Mouse (Mus musculus) heart, postnatal 0 days (tissue): ENCODE data around the gene Fam20b.

Experiments used
- CTCF ChIP-seq: IDR thresholded peaks from 2 replicates; pipeline ENCODE4 v1.5.1; 2016; ENCODE audit warnings: antibody characterized with exemption, control low read depth, low read depth
- EP300 ChIP-seq: IDR thresholded peaks from 2 replicates; pipeline ENCODE4 v1.6.1; 2016; ENCODE audit warnings: antibody characterized with exemption, low read depth

- no peak for TF ChIP-seq CTCF
- TF ChIP-seq EP300: no peak
Measured at GRCm38 (mm10) chr1:156703444-156703843, 15.4 kb downstream of the Fam20b start.
